Mouse (Mus musculus): ENCODE results near the gene Stat4. TPM values are rescaled to one million over a fixed set of nuclear protein-coding genes. Genes with fewer than 3 reads are reported as not detected.

Stat4 gene
- total and polyA plus RNA-seq, 3 experiments = 11.4 to 17.5 (median 16.7) TPM

DNA sequence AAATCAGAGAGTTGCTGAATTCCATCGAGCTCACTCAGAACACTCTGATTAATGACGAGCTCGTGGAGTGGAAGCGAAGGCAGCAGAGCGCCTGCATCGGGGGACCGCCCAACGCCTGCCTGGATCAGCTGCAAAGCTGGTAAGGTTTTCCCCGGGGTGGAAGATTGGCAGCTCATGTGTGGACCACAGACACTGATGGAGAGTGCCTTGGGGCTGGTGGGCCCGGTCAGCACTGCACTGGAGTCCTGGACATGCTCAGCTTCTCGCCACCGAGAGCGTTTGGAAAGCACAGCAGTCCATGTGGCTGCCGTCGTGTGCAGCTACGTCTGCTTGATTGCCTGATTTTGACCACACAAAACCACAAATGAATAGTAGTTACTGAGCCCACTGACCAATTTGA, 150.3 kb downstream of the Stat4 start:
- no peaks in the 10 kb centered on the region for H3K9me3 ChIP-seq (replicated peaks; ENCODE audit: low read length)
- peak overlapping the region; percentile 8; the same call in 1 of the 2 replicates for H3K27ac ChIP-seq (ENCODE audit: insufficient read depth, low read depth)
- DNase-seq (ENCODE audit: extremely low read depth) = no peak
- 0 out of 2 replicates have a peak, but pooled peaks cover 6% of the 10 kb centered on the region for H3K79me2 ChIP-seq (replicated peaks; ENCODE audit: control insufficient read depth, extremely low read depth, insufficient read depth, poor library complexity, severe bottlenecking)
- H3K4me2 ChIP-seq (ENCODE audit: insufficient read depth, low read depth, poor library complexity, severe bottlenecking) = no peak overlapping the region
- peaks cover 75 to 83% of the 10 kb centered on the region in 2 experiments for H3K36me3 ChIP-seq (replicated peaks in 1 of 2; ENCODE audit: control insufficient read depth in 1 of 2, insufficient read depth in 1 of 2, low read length in 1 of 2)
- peaks cover 19 to 82% of the 10 kb centered on the region in 2 experiments for H3K4me1 ChIP-seq (ENCODE audit: control insufficient read depth in 1 of 2, insufficient read depth in 2 of 2)
- H3K9ac ChIP-seq (ENCODE audit: insufficient read depth, low read depth) = no peak overlapping the region
- no peak overlapping the region for H3K4me3 ChIP-seq (replicated peaks in 1 of 3; ENCODE audit: low read depth in 2 of 3, low read length in 2 of 3, poor library complexity in 1 of 3)
- dilution Hi-C loops (cut with MboI; ENCODE audit: extremely low pct_ligation_motif_present, extremely low pct_unique_long_range_greater_than_20kb, low sequenced_read_pairs) = no loop called here
- in situ Hi-C loops (cut with MboI; ENCODE audit: low pct_ligation_motif_present, low pct_unique_long_range_greater_than_20kb, low sequenced_read_pairs) = no loop called here
- TF ChIP-seq USF1 (IDR thresholded peaks at IDR 0.05; ENCODE audit: low read depth, low read length) = no peak
- TF ChIP-seq EP300 (IDR thresholded peaks at IDR 0.05; ENCODE audit: low read length) = no peak
- no peak for TF ChIP-seq JUND (conservative IDR thresholded peaks at IDR 0.05; ENCODE audit: low read depth, low read length)
- TF ChIP-seq RCOR1 (conservative IDR thresholded peaks at IDR 0.05; ENCODE audit: low read depth, low read length) = no peak
- TF ChIP-seq MAZ (IDR thresholded peaks at IDR 0.05; ENCODE audit: low read depth, low read length) = no peak
- TF ChIP-seq UBTF (IDR thresholded peaks at IDR 0.05; ENCODE audit: low read depth, low read length) = no peak
- TF ChIP-seq ZMIZ1 (IDR thresholded peaks at IDR 0.05; ENCODE audit: low read depth, low read length) = no peak
- no peak for TF ChIP-seq SMC3 (IDR thresholded peaks at IDR 0.05; ENCODE audit: low read depth, low read length)
- no peak for TF ChIP-seq PAX5 (IDR thresholded peaks at IDR 0.05; ENCODE audit: low read length)
- H3K27me3 ChIP-seq (replicated peaks) = no peaks in the 10 kb centered on the region

DNA sequence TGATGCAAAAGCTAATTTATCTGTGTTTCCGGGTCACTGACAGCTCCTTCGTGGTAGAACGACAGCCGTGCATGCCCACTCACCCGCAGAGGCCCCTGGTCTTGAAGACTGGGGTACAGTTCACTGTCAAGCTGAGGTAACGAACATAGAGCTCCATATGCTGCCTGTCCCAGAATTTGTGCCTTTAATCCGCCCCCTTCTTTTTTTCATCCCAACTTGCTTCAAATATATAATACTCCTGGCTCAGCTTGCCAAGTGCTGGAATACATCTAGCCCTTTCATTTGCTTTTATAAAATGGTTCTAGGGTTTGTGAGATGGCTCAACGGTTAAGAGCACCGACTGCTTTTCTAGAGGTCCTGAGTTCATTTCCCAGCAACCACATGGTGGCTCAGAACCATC, 153.6 kb downstream of the Stat4 start:
- no peaks in the 10 kb centered on the region for H3K9me3 ChIP-seq (replicated peaks; ENCODE audit: low read length)
- no peak overlapping the region for H3K27ac ChIP-seq (ENCODE audit: insufficient read depth, low read depth)
- dilution Hi-C loops (cut with MboI; ENCODE audit: extremely low pct_ligation_motif_present, extremely low pct_unique_long_range_greater_than_20kb, low sequenced_read_pairs) (no loop called here), in situ Hi-C loops (cut with MboI; ENCODE audit: low pct_ligation_motif_present, low pct_unique_long_range_greater_than_20kb, low sequenced_read_pairs) (no loop called here)
- DNase-seq (ENCODE audit: extremely low read depth) = no peak
- no peak overlapping the region; the same call in 1 of the 2 replicates for H3K9ac ChIP-seq (ENCODE audit: insufficient read depth, low read depth)
- peaks cover 81 to 85% of the 10 kb centered on the region in 2 experiments for H3K36me3 ChIP-seq (replicated peaks in 1 of 2; ENCODE audit: control insufficient read depth in 1 of 2, insufficient read depth in 1 of 2, low read length in 1 of 2)
- 0 out of 2 replicates have a peak, but pooled peaks cover under 1% of the 10 kb centered on the region for H3K79me2 ChIP-seq (replicated peaks; ENCODE audit: control insufficient read depth, extremely low read depth, insufficient read depth, poor library complexity, severe bottlenecking)
- no peaks in the 10 kb centered on the region for H3K27me3 ChIP-seq (replicated peaks)
- peaks cover 27 to 84% of the 10 kb centered on the region in 2 experiments for H3K4me1 ChIP-seq (ENCODE audit: control insufficient read depth in 1 of 2, insufficient read depth in 2 of 2)
- no peak overlapping the region for H3K4me3 ChIP-seq (replicated peaks in 1 of 3; ENCODE audit: low read depth in 2 of 3, low read length in 2 of 3, poor library complexity in 1 of 3)
- TF ChIP-seq ZMIZ1 (IDR thresholded peaks at IDR 0.05; ENCODE audit: low read depth, low read length) = no peak
- TF ChIP-seq SMC3 (IDR thresholded peaks at IDR 0.05; ENCODE audit: low read depth, low read length) = no peak
- no peak for TF ChIP-seq MAFK (IDR thresholded peaks at IDR 0.05; ENCODE audit: insufficient replicate concordance, low read length)
- TF ChIP-seq NELFE (IDR thresholded peaks at IDR 0.05; ENCODE audit: low read depth, low read length) = no peak
- no peak for TF ChIP-seq UBTF (IDR thresholded peaks at IDR 0.05; ENCODE audit: low read depth, low read length)
- no peak for TF ChIP-seq E2F4 (IDR thresholded peaks at IDR 0.05; ENCODE audit: insufficient replicate concordance, low read depth, low read length)
- no peak for TF ChIP-seq EP300 (IDR thresholded peaks at IDR 0.05; ENCODE audit: low read length)
- TF ChIP-seq CTCF (conservative IDR thresholded peaks at IDR 0.05 in 1 of 2, IDR thresholded peaks at IDR 0.05 in 1 of 2; ENCODE audit: low read depth in 2 of 2, low read length in 2 of 2) = no peak
- TF ChIP-seq NRF1 (IDR thresholded peaks at IDR 0.05; ENCODE audit: low read depth, low read length) = no peak
- no peak for TF ChIP-seq JUND (conservative IDR thresholded peaks at IDR 0.05; ENCODE audit: low read depth, low read length)
- no peak for TF ChIP-seq PAX5 (IDR thresholded peaks at IDR 0.05; ENCODE audit: low read length)
- TF ChIP-seq MEF2A (IDR thresholded peaks at IDR 0.05; ENCODE audit: borderline replicate concordance, low read depth, low read length) = no peak
- TF ChIP-seq MAZ (IDR thresholded peaks at IDR 0.05; ENCODE audit: low read depth, low read length) = no peak
- no peak for TF ChIP-seq MYC (IDR thresholded peaks at IDR 0.05; ENCODE audit: low read depth, low read length)
- no peak for TF ChIP-seq TBP (conservative IDR thresholded peaks at IDR 0.05; ENCODE audit: low read depth, low read length)
- no peak for TF ChIP-seq ELF1 (IDR thresholded peaks at IDR 0.05; ENCODE audit: low read depth, low read length)
- no peak for TF ChIP-seq CHD1 (IDR thresholded peaks at IDR 0.05; ENCODE audit: low read depth, low read length)
- TF ChIP-seq USF1 (IDR thresholded peaks at IDR 0.05; ENCODE audit: low read depth, low read length) = no peak
- no peak overlapping the region for H3K4me2 ChIP-seq (ENCODE audit: insufficient read depth, low read depth, poor library complexity, severe bottlenecking)
